ENCODE assay signal across 9 mouse cellular contexts in genomic region chr6:4414166-4414565, GRCm38 (mm10).
A peak's percentile ranks its signal among the peaks of the same experiment; 100 is the strongest.
DNase-seq lines count a peak whose midpoint lies in the region; ATAC-seq and TF ChIP-seq lines count a peak whose summit lies in the region.
"Had no signal": no experiment of that assay in that cellular context is flagged by ENCODE, and none has a peak within 500 bp of the region (broad histone marks: within the 10 kb centered on the region; RNA-seq: fewer than 3 reads in every experiment).

No protein-coding gene starts in this region.

- H3K4me2 ChIP-seq in hindbrain, postnatal 0 days (ENCODE audit: low read depth, low read length), result no peak overlapping the region
- H3K4me2 ChIP-seq in hindbrain, embryonic 14.5 days (replicated peaks), result no peak overlapping the region
- H3K4me2 ChIP-seq in CH12.LX (ENCODE audit: insufficient read depth, low read depth, poor library complexity, severe bottlenecking), result no peak overlapping the region
- H3K4me2 ChIP-seq in embryonic facial prominence, embryonic 11.5 days (ENCODE audit: low read depth, low read length), result no peak overlapping the region
- no peak overlapping the region for H3K4me2 ChIP-seq in hindbrain, embryonic 13.5 days
- H3K4me2 ChIP-seq: lung, embryonic 15.5 days had no signal

- 41% methylated on average over 6 of the region's 6 CpGs for WGBS in hindbrain, postnatal 0 days
- 39% methylated on average over 6 of the region's 6 CpGs for WGBS in hindbrain, embryonic 14.5 days
- 39% methylated on average over 6 of the region's 6 CpGs for WGBS in embryonic facial prominence, embryonic 11.5 days
- 41% methylated on average over 6 of the region's 6 CpGs for WGBS in limb, embryonic 10.5 days
- 42% methylated on average over 6 of the region's 6 CpGs for WGBS in small intestine, adult 2 months
- 43% methylated on average over 6 of the region's 6 CpGs for WGBS in hindbrain, embryonic 13.5 days

- no peak overlapping the region for H3K27ac ChIP-seq in hindbrain, postnatal 0 days
- no peak overlapping the region for H3K27ac ChIP-seq in hindbrain, embryonic 14.5 days
- H3K27ac ChIP-seq in CH12.LX (ENCODE audit: insufficient read depth, low read depth), result no peak overlapping the region
- no peak overlapping the region for H3K27ac ChIP-seq in embryonic facial prominence, embryonic 11.5 days (replicated peaks; ENCODE audit: low read depth, low read length)
- H3K27ac ChIP-seq in limb, embryonic 10.5 days, result no peak overlapping the region
- H3K27ac ChIP-seq in small intestine, adult 2 months (ENCODE audit: insufficient read depth, low read depth, low read length), result no peak overlapping the region
- no peak overlapping the region for H3K27ac ChIP-seq in hindbrain, embryonic 13.5 days
- H3K27ac ChIP-seq: lung, embryonic 15.5 days had no signal

- no peaks in the 10 kb centered on the region for H3K4me1 ChIP-seq in hindbrain, postnatal 0 days (ENCODE audit: insufficient read depth, low read length)
- H3K4me1 ChIP-seq in hindbrain, embryonic 14.5 days (replicated peaks; ENCODE audit: control insufficient read depth, insufficient read depth, low read length), result no peaks in the 10 kb centered on the region; the same call in 1 of the 2 replicates
- no peaks in the 10 kb centered on the region for H3K4me1 ChIP-seq in CH12.LX (ENCODE audit: control insufficient read depth in 1 of 2, insufficient read depth in 2 of 2)
- H3K4me1 ChIP-seq in embryonic facial prominence, embryonic 11.5 days (ENCODE audit: control insufficient read depth, insufficient read depth, low read length), result no peaks in the 10 kb centered on the region
- H3K4me1 ChIP-seq in limb, embryonic 10.5 days, result peaks cover 24% of the 10 kb centered on the region
- no peaks in the 10 kb centered on the region for H3K4me1 ChIP-seq in small intestine, adult 2 months (ENCODE audit: control insufficient read depth, insufficient read depth, insufficient read length, low read length)
- peaks cover 18% of the 10 kb centered on the region for H3K4me1 ChIP-seq in hindbrain, embryonic 13.5 days (replicated peaks)

- TF ChIP-seq EP300 in CH12.LX (IDR thresholded peaks at IDR 0.05; ENCODE audit: low read length), result no peak

- peak; percentile 51 for TF ChIP-seq RAD21 in CH12.LX (IDR thresholded peaks at IDR 0.05; ENCODE audit: low read depth, low read length)

- H3K79me2 ChIP-seq in CH12.LX (replicated peaks; ENCODE audit: control insufficient read depth, extremely low read depth, insufficient read depth, poor library complexity, severe bottlenecking), result no peaks in the 10 kb centered on the region

- H3K27me3 ChIP-seq in hindbrain, postnatal 0 days (ENCODE audit: insufficient read depth, low read length), result no peaks in the 10 kb centered on the region
- H3K27me3 ChIP-seq in hindbrain, embryonic 14.5 days (ENCODE audit: control insufficient read depth, insufficient read depth, low read length), result no peaks in the 10 kb centered on the region
- no peaks in the 10 kb centered on the region for H3K27me3 ChIP-seq in CH12.LX (replicated peaks)
- no peaks in the 10 kb centered on the region for H3K27me3 ChIP-seq in embryonic facial prominence, embryonic 11.5 days (ENCODE audit: control insufficient read depth, insufficient read depth, low read length)
- no peaks in the 10 kb centered on the region for H3K27me3 ChIP-seq in limb, embryonic 10.5 days (ENCODE audit: low read depth, poor library complexity, severe bottlenecking)
- no peaks in the 10 kb centered on the region for H3K27me3 ChIP-seq in small intestine, adult 2 months (ENCODE audit: control insufficient read depth, insufficient read depth, low read length)
- no peaks in the 10 kb centered on the region for H3K27me3 ChIP-seq in hindbrain, embryonic 13.5 days
- H3K27me3 ChIP-seq: lung, embryonic 15.5 days had no signal

- in situ Hi-C loops in CH12.LX (cut with MboI; ENCODE audit: low pct_ligation_motif_present, low pct_unique_long_range_greater_than_20kb, low sequenced_read_pairs), result loop anchor here (10.0 kb wide), 1 partner anchor 131 kb away; no protein-coding TSS in a partner anchor

- TF ChIP-seq CTCF in hindbrain, postnatal 0 days (IDR thresholded peaks at IDR 0.05; ENCODE audit: low read depth), result peak; percentile 68
- TF ChIP-seq CTCF in CH12.LX (conservative IDR thresholded peaks at IDR 0.05 in 1 of 2, IDR thresholded peaks at IDR 0.05 in 1 of 2; ENCODE audit: low read depth in 2 of 2, low read length in 2 of 2), result peak; percentile 81 to 82
- TF ChIP-seq CTCF in small intestine, adult 2 months (IDR thresholded peaks at IDR 0.05; ENCODE audit: extremely low read depth, insufficient read length, insufficient replicate concordance, low read depth, low read length), result peak; percentile 36; the same call in 1 of the 2 replicates

- no peak overlapping the region for H3K4me3 ChIP-seq in hindbrain, postnatal 0 days (ENCODE audit: low read length)
- no peak overlapping the region for H3K4me3 ChIP-seq in hindbrain, embryonic 14.5 days (replicated peaks; ENCODE audit: low read length)
- H3K4me3 ChIP-seq in CH12.LX (replicated peaks in 1 of 3; ENCODE audit: low read depth in 2 of 3, low read length in 2 of 3, poor library complexity in 1 of 3), result no peak overlapping the region
- H3K4me3 ChIP-seq in embryonic facial prominence, embryonic 11.5 days (ENCODE audit: low read depth, low read length), result no peak overlapping the region
- no peak overlapping the region for H3K4me3 ChIP-seq in limb, embryonic 10.5 days
- H3K4me3 ChIP-seq in small intestine, adult 2 months (ENCODE audit: low read depth, low read length), result no peak overlapping the region
- H3K4me3 ChIP-seq in hindbrain, embryonic 13.5 days, result no peak overlapping the region
- H3K4me3 ChIP-seq: lung, embryonic 15.5 days had no signal

- no peak for TF ChIP-seq POLR2A in CH12.LX (IDR thresholded peaks at IDR 0.05; ENCODE audit: low read depth, low read length)
- no peak for TF ChIP-seq POLR2A in small intestine, adult 2 months (IDR thresholded peaks at IDR 0.05; ENCODE audit: low read depth, low read length)

- no peak overlapping the region for H3K9ac ChIP-seq in hindbrain, postnatal 0 days (replicated peaks; ENCODE audit: low read length)
- H3K9ac ChIP-seq in hindbrain, embryonic 14.5 days, result no peak overlapping the region
- H3K9ac ChIP-seq in CH12.LX (ENCODE audit: insufficient read depth, low read depth), result no peak overlapping the region
- no peak overlapping the region for H3K9ac ChIP-seq in embryonic facial prominence, embryonic 11.5 days (replicated peaks; ENCODE audit: low read length)
- H3K9ac ChIP-seq in hindbrain, embryonic 13.5 days, result no peak overlapping the region
- H3K9ac ChIP-seq: lung, embryonic 15.5 days had no signal

- H3K9me3 ChIP-seq in hindbrain, postnatal 0 days (ENCODE audit: low read length), result no peaks in the 10 kb centered on the region
- no peaks in the 10 kb centered on the region for H3K9me3 ChIP-seq in hindbrain, embryonic 14.5 days (ENCODE audit: control insufficient read depth, low read length)
- H3K9me3 ChIP-seq in CH12.LX (replicated peaks; ENCODE audit: low read length), result no peaks in the 10 kb centered on the region
- no peaks in the 10 kb centered on the region for H3K9me3 ChIP-seq in embryonic facial prominence, embryonic 11.5 days (replicated peaks; ENCODE audit: control insufficient read depth, low read length)
- H3K9me3 ChIP-seq in limb, embryonic 10.5 days (replicated peaks), result no peaks in the 10 kb centered on the region
- no peaks in the 10 kb centered on the region for H3K9me3 ChIP-seq in hindbrain, embryonic 13.5 days
- H3K9me3 ChIP-seq: lung, embryonic 15.5 days had no signal

- no peak for ATAC-seq in hindbrain, postnatal 0 days
- ATAC-seq in hindbrain, embryonic 14.5 days (ENCODE audit: low FRiP score), result no peak
- no peak for ATAC-seq in embryonic facial prominence, embryonic 11.5 days (replicated peaks; ENCODE audit: insufficient number of reproducible peaks, low FRiP score, low TSS enrichment, low read depth)
- no peak for ATAC-seq in hindbrain, embryonic 13.5 days (ENCODE audit: low FRiP score)

- no peaks in the 10 kb centered on the region for H3K36me3 ChIP-seq in hindbrain, postnatal 0 days (ENCODE audit: insufficient read depth, low read length)
- H3K36me3 ChIP-seq in hindbrain, embryonic 14.5 days (replicated peaks; ENCODE audit: control insufficient read depth, insufficient read depth), result no peaks in the 10 kb centered on the region
- no peaks in the 10 kb centered on the region for H3K36me3 ChIP-seq in CH12.LX (replicated peaks in 1 of 2; ENCODE audit: control insufficient read depth in 1 of 2, insufficient read depth in 1 of 2, low read length in 1 of 2)
- H3K36me3 ChIP-seq in embryonic facial prominence, embryonic 11.5 days (replicated peaks; ENCODE audit: control insufficient read depth, insufficient read depth, low read depth, low read length), result no peaks in the 10 kb centered on the region
- H3K36me3 ChIP-seq in limb, embryonic 10.5 days, result no peaks in the 10 kb centered on the region
- H3K36me3 ChIP-seq in small intestine, adult 2 months (ENCODE audit: control insufficient read depth, insufficient read depth, low read length), result no peaks in the 10 kb centered on the region
- H3K36me3 ChIP-seq in hindbrain, embryonic 13.5 days, result no peaks in the 10 kb centered on the region
- H3K36me3 ChIP-seq: lung, embryonic 15.5 days had no signal

- dilution Hi-C loops in CH12.LX (cut with MboI; ENCODE audit: extremely low pct_ligation_motif_present, extremely low pct_unique_long_range_greater_than_20kb, low sequenced_read_pairs), result no loop called here

- peak; percentile 57 for DNase-seq in hindbrain, postnatal 0 days (ENCODE audit: low spot score)
- no peak for DNase-seq in hindbrain, embryonic 14.5 days (ENCODE audit: low spot score)
- DNase-seq in CH12.LX (ENCODE audit: extremely low read depth), result peak; percentile 78
- peak; percentile 77 for DNase-seq in adrenal gland, postnatal 10 days
- peak; percentile 65 for DNase-seq in embryonic facial prominence, embryonic 11.5 days (ENCODE audit: low spot score)
- DNase-seq in limb, embryonic 10.5 days (ENCODE audit: low spot score), result peak; percentile 48

TF ChIP-seq in CH12.LX, 34 proteins besides CTCF, POLR2A, EP300 and RAD21:
- peak; percentile 61 for TF ChIP-seq SMC3 (IDR thresholded peaks at IDR 0.05; ENCODE audit: low read depth, low read length)
- TF ChIP-seq CHD1 (IDR thresholded peaks at IDR 0.05; ENCODE audit: low read depth, low read length), result no peak
